Mouse (Mus musculus) stomach, postnatal 0 days (tissue): ENCODE measurements around the gene Gnai1. TPM values are rescaled to one million over a fixed set of nuclear protein-coding genes. Genes with fewer than 3 reads are reported as not detected.

Experiments used
- ATAC-seq: fragments of 200-750 bp; cut with Nextera tagmentation; 2 replicates; pipeline ENCODE4 v1.8.0; 2017; ENCODE audit not compliant: low FRiP score, low TSS enrichment
- DNase-seq: peaks from one replicate; pipeline ENCODE4 v3.0.0-alpha.2; 2016; ENCODE audit warnings: low spot score
- H3K27ac ChIP-seq: fragments of 300-500 bp; sonication (generic); replicated peaks from 2 replicates; pipeline ENCODE4 v1.5.1; 2014; ENCODE audit warnings: mild to moderate bottlenecking, control low read depth
- H3K27me3 ChIP-seq: fragments of 300-500 bp; sonication (generic); 2 replicates; pipeline ENCODE4 v1.6.1; 2014; ENCODE audit warnings: low read length; ENCODE audit not compliant: control insufficient read depth, insufficient read depth
- H3K36me3 ChIP-seq: fragments of 300-500 bp; sonication (generic); 2 replicates; pipeline ENCODE4 v1.6.1; 2014; ENCODE audit warnings: low read length, mixed read lengths; ENCODE audit not compliant: control insufficient read depth, insufficient read depth
- H3K4me1 ChIP-seq: fragments of 300-500 bp; sonication (generic); replicated peaks from 2 replicates; pipeline ENCODE4 v1.6.1; 2014; ENCODE audit warnings: antibody characterized with exemption; ENCODE audit not compliant: control insufficient read depth, insufficient read depth
- H3K4me2 ChIP-seq: fragments of 300-500 bp; sonication (generic); replicated peaks from 2 replicates; pipeline ENCODE4 v1.6.1; 2014; ENCODE audit warnings: low read depth, mild to moderate bottlenecking, control low read depth, moderate library complexity
- H3K4me3 ChIP-seq: fragments of 300-500 bp; sonication (generic); 2 replicates; pipeline ENCODE4 v1.5.1; 2014; ENCODE audit warnings: low read depth, low read length, control low read depth
- H3K9ac ChIP-seq: fragments of 300-500 bp; sonication (generic); 2 replicates; pipeline ENCODE4 v1.6.1; 2014; ENCODE audit warnings: mild to moderate bottlenecking, low read length, control low read depth, mixed read lengths
- H3K9me3 ChIP-seq: fragments of 300-500 bp; sonication (generic); 2 replicates; pipeline ENCODE4 v1.6.1; 2016; ENCODE audit warnings: low read length; ENCODE audit not compliant: control insufficient read depth
- CTCF ChIP-seq: IDR thresholded peaks from 2 replicates; pipeline ENCODE4 v1.5.1; 2016; ENCODE audit warnings: antibody characterized with exemption, low read depth, mild to moderate bottlenecking, moderate library complexity
- EP300 ChIP-seq: optimal IDR thresholded peaks from 2 replicates; pipeline ENCODE3; 2016; ENCODE audit warnings: antibody characterized with exemption
- WGBS: fragments of 180-500 bp; shearing (Covaris S2); extraction: QIAGEN DNeasy Blood & Tissue Kit; methylation state at CpG from one replicate; pipeline ENCODE4 v1.1.7; 2014; 5-methylcytosine and 5-hydroxymethylcytosine counted together
- polyA plus RNA-seq: library from polyadenylated mRNA; unstranded; fragments of >200 nt; fragmentation: Nextera tagmentation; extraction: Ambion mirVana; gene quantifications from 2 replicates; pipeline ENCODE4 v1.2.1, GENCODE M21; 2015

The Gnai1 gene
- polyA plus RNA-seq, 1 experiment from 2014 or later = 19.1 TPM

- Histone ChIP-seq H3K27ac (no peak overlapping the region), H3K36me3 (no peaks in the 10 kb centered on the region), H3K4me2 (no peak overlapping the region), H3K27me3 (no peaks in the 10 kb centered on the region), H3K9ac (no peak overlapping the region), H3K9me3 (no peaks in the 10 kb centered on the region), H3K4me1 (no peaks in the 10 kb centered on the region), H3K4me3 (no peak overlapping the region)
- DNase-seq (no peak), ATAC-seq (no peak)
- TF ChIP-seq CTCF = no peak
- no peak for TF ChIP-seq EP300
- 70% methylated on average over 2 of the region's 2 CpGs for WGBS
Observed at GRCm38 (mm10) chr5:18296584-18296983, 63.6 kb downstream of the Gnai1 start.

DNA sequence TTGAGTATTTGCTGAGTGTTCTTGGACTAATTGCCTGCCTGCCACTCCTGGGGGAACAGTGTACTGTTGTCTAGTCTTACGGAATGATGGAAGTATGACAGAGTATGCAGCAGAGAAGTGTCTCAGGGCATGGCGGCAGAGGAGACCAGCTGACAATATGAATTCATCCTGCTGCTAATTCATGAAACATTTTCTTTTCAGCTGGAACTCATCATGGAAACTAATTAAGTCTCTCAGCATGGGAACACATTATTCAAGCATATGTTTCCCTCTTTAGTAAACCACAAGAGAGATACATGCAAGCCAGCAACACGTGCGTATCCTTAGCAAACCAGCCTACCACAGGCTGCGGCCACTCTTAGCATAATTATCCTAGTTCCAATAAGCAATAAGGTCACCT lies 67.4 kb downstream of the Gnai1 start:
- ATAC-seq = no peak
- no peak for TF ChIP-seq EP300
- TF ChIP-seq CTCF = no peak
- no peak overlapping the region for H3K27ac ChIP-seq
- 76% methylated on average over 5 of the region's 5 CpGs for WGBS
- no peak overlapping the region for H3K9ac ChIP-seq
- no peak overlapping the region for H3K4me2 ChIP-seq
- H3K36me3 ChIP-seq = peaks cover under 1% of the 10 kb centered on the region; the same call in 1 of the 2 replicates
- no peaks in the 10 kb centered on the region for H3K4me1 ChIP-seq
- DNase-seq = no peak
- no peaks in the 10 kb centered on the region for H3K9me3 ChIP-seq
- no peak overlapping the region for H3K4me3 ChIP-seq
- H3K27me3 ChIP-seq = no peaks in the 10 kb centered on the region

DNA sequence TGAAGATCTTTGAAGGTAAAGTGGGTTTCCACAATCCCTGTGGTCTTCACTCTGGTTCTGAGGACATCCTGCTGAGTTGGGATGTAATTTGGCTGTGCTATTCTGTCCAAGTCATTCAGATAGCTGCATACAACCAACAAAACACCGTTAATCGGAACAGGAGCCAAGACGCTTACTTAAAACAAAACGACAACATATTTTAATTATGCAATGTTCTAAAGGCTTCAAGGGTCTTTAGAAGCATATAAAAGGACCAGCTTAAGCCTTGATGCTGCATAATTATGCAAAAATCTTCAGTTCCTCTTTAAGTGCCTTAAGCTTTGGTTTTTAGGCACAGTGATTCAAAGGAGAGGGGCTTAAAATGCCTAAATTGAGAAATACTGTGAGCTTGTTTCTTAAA lies 70.6 kb downstream of the Gnai1 start:
- Histone ChIP-seq H3K27me3 (no peaks in the 10 kb centered on the region), H3K36me3 (peaks cover 6% of the 10 kb centered on the region; the same call in 1 of the 2 replicates), H3K4me1 (no peaks in the 10 kb centered on the region), H3K4me2 (no peak overlapping the region), H3K9me3 (no peaks in the 10 kb centered on the region), H3K27ac (no peak overlapping the region), H3K9ac (no peak overlapping the region), H3K4me3 (no peak overlapping the region)
- ATAC-seq (no peak), DNase-seq (no peak)
- WGBS = 79% methylated on average over 4 of the region's 4 CpGs
- no peak for TF ChIP-seq CTCF
- no peak for TF ChIP-seq EP300

- H3K4me2 ChIP-seq = no peak overlapping the region
- H3K9ac ChIP-seq = no peak overlapping the region
- DNase-seq (no peak), ATAC-seq (no peak)
- H3K4me3 ChIP-seq = no peak overlapping the region
- no peaks in the 10 kb centered on the region for H3K9me3 ChIP-seq
- H3K4me1 ChIP-seq = no peaks in the 10 kb centered on the region
- 70% methylated on average over 7 of the region's 7 CpGs for WGBS
- H3K27me3 ChIP-seq = no peaks in the 10 kb centered on the region
- peaks cover 6% of the 10 kb centered on the region; the same call in 1 of the 2 replicates for H3K36me3 ChIP-seq
- TF ChIP-seq CTCF = no peak
- TF ChIP-seq EP300 = no peak
- H3K27ac ChIP-seq = no peak overlapping the region
Observed at GRCm38 (mm10) chr5:18288694-18289093, 71.5 kb downstream of the Gnai1 start.

DNA sequence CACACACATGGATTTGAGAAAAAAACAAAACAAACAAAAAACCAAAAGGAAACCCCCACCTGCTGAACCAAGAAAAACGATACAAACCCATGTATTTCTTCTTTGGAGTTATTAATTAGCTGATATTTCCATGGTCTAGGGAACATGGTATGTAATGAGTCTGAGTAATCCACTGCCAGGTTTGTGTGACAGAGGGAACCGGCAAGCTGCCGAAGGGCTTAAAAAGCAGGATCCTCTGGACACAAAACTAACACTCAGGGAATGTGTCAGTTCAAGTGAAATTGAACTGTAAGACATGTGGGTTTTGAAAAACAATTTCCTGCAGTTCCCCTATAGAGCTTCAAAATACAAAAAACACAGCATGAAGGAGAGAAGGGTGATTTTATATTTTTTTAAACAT lies 72.1 kb downstream of the Gnai1 start:
- Histone ChIP-seq H3K9me3 (no peaks in the 10 kb centered on the region), H3K27ac (no peak overlapping the region), H3K9ac (no peak overlapping the region), H3K4me3 (no peak overlapping the region), H3K27me3 (no peaks in the 10 kb centered on the region), H3K36me3 (peaks cover 6% of the 10 kb centered on the region; the same call in 1 of the 2 replicates), H3K4me2 (no peak overlapping the region), H3K4me1 (no peaks in the 10 kb centered on the region)
- TF ChIP-seq EP300 = no peak
- no peak for TF ChIP-seq CTCF
- no peak for DNase-seq
- 78% methylated on average over 3 of the region's 3 CpGs for WGBS
- no peak for ATAC-seq

GRCm38 (mm10) chr5:18282095-18282494 lies 78.1 kb downstream of the Gnai1 start:
- no peak for TF ChIP-seq CTCF
- no peak for TF ChIP-seq EP300
- Histone ChIP-seq H3K9me3 (no peaks in the 10 kb centered on the region), H3K4me3 (no peak overlapping the region), H3K27ac (no peak overlapping the region), H3K4me1 (no peaks in the 10 kb centered on the region), H3K4me2 (no peak overlapping the region), H3K27me3 (no peaks in the 10 kb centered on the region), H3K36me3 (0 out of 2 replicates have a peak, but pooled peaks cover under 1% of the 10 kb centered on the region), H3K9ac (no peak overlapping the region)
- ATAC-seq (no peak), DNase-seq (no peak)
- 88% methylated on average over 3 of the region's 3 CpGs for WGBS
